Comparison of ENCODE assay signal across 9 mouse cellular contexts in genomic region chr2:165900351-165901126, GRCm38 (mm10). TPM values are rescaled to one million over a fixed set of nuclear protein-coding genes. Genes with fewer than 3 reads are reported as not detected.
DNase-seq lines count a peak whose midpoint lies in the region; ATAC-seq and TF ChIP-seq lines count a peak whose summit lies in the region.
"Had no signal": no experiment of that assay in that cellular context is flagged by ENCODE, and none has a peak within 500 bp of the region (broad histone marks: within the 10 kb centered on the region; RNA-seq: fewer than 3 reads in every experiment).

No protein-coding gene starts in this region.

- H3K4me2 ChIP-seq in kidney, postnatal 0 days (ENCODE audit: low read length): peak overlapping the region; percentile 39
- H3K4me2 ChIP-seq in hindbrain, postnatal 0 days (ENCODE audit: low read depth, low read length): no peak overlapping the region

- H3K9me3 ChIP-seq in kidney, postnatal 0 days (replicated peaks; ENCODE audit: low read length): no peaks in the 10 kb centered on the region
- H3K9me3 ChIP-seq in hindbrain, postnatal 0 days (ENCODE audit: low read length): no peaks in the 10 kb centered on the region
- H3K9me3 ChIP-seq: megakaryocyte, embryonic 14.5 days had no signal

- peak; percentile 80 for DNase-seq in kidney, postnatal 0 days (ENCODE audit: low spot score)
- no peak for DNase-seq in kidney, adult 11 months
- DNase-seq in embryo, embryonic 9.5 days (ENCODE audit: extremely low spot score): peak; percentile 75
- DNase-seq in hindbrain, postnatal 0 days (ENCODE audit: low spot score): peak; percentile 46
- peak; percentile 64 for DNase-seq in neural tube, embryonic 10.5 days (ENCODE audit: extremely low spot score, low spot score)
- DNase-seq in left cerebral cortex, adult 11 months (ENCODE audit: low spot score): no peak
- DNase-seq in right cerebral cortex, postnatal 14 days: no peak
- no peak for DNase-seq in T-cell, adult 2 months (ENCODE audit: low spot score)

- H3K9ac ChIP-seq in kidney, postnatal 0 days (ENCODE audit: low read depth, low read length): peak overlapping the region; percentile 27; the same call in 1 of the 2 replicates
- no peak overlapping the region; the same call in 1 of the 2 replicates for H3K9ac ChIP-seq in hindbrain, postnatal 0 days (replicated peaks; ENCODE audit: low read length)

- no peaks in the 10 kb centered on the region for H3K27me3 ChIP-seq in kidney, postnatal 0 days (ENCODE audit: insufficient read depth, low read length)
- H3K27me3 ChIP-seq in hindbrain, postnatal 0 days (ENCODE audit: insufficient read depth, low read length): no peaks in the 10 kb centered on the region
- H3K27me3 ChIP-seq: megakaryocyte, embryonic 14.5 days had no signal

- WGBS in kidney, postnatal 0 days: 11% methylated on average over 23 of the region's 23 CpGs
- 22% methylated on average over 23 of the region's 23 CpGs for WGBS in hindbrain, postnatal 0 days

- peak overlapping the region; percentile 94 for H3K27ac ChIP-seq in kidney, postnatal 0 days
- peak overlapping the region; percentile 75; the same call in 1 of the 2 replicates for H3K27ac ChIP-seq in hindbrain, postnatal 0 days

- H3K36me3 ChIP-seq in kidney, postnatal 0 days (ENCODE audit: insufficient read depth, low read length): no peaks in the 10 kb centered on the region
- H3K36me3 ChIP-seq in hindbrain, postnatal 0 days (ENCODE audit: insufficient read depth, low read length): no peaks in the 10 kb centered on the region

- ATAC-seq in kidney, postnatal 0 days (replicated peaks; ENCODE audit: low FRiP score, low read depth): peak; percentile 40
- ATAC-seq in hindbrain, postnatal 0 days: peak; percentile 62

- TF ChIP-seq CTCF in kidney, postnatal 0 days (IDR thresholded peaks at IDR 0.05; ENCODE audit: low read depth): peak; percentile 15; the same call in 1 of the 2 replicates
- no peak for TF ChIP-seq CTCF in hindbrain, postnatal 0 days (IDR thresholded peaks at IDR 0.05; ENCODE audit: low read depth)

- H3K4me1 ChIP-seq in kidney, postnatal 0 days (replicated peaks; ENCODE audit: insufficient read depth, low read length): peaks cover 18% of the 10 kb centered on the region
- 0 out of 2 replicates have a peak, but pooled peaks cover 8% of the 10 kb centered on the region for H3K4me1 ChIP-seq in hindbrain, postnatal 0 days (ENCODE audit: insufficient read depth, low read length)

- H3K4me3 ChIP-seq in kidney, postnatal 0 days (replicated peaks; ENCODE audit: low read depth, low read length): no peak overlapping the region
- no peak overlapping the region for H3K4me3 ChIP-seq in hindbrain, postnatal 0 days (ENCODE audit: low read length)
- H3K4me3 ChIP-seq: megakaryocyte, embryonic 14.5 days had no signal

RNA-seq across cellular contexts. Expression of gene Zmynd8, which starts 1.7 kb away (rescaled TPM):
- polyA plus RNA-seq in kidney, postnatal 0 days (2015; fragmentation: Nextera tagmentation; extraction: Ambion mirVana): 39.6 and 41.7 TPM in 2 replicates
- 46.6 and 46.8 TPM in 2 replicates for total RNA-seq in hindbrain, postnatal 0 days (2014; rRNA removed)
- 53.0 and 56.9 TPM in 2 replicates for polyA plus RNA-seq in hindbrain, postnatal 0 days (2015; fragmentation: Nextera tagmentation; extraction: Ambion mirVana)

Comparison
In these comparisons a context has a peak if more than half of its experiments do, and no peak if none do; other contexts are left out.
1. DNase-seq: peak in kidney, postnatal 0 days (single experiment), embryo, embryonic 9.5 days (single experiment), hindbrain, postnatal 0 days (single experiment) and neural tube, embryonic 10.5 days (single experiment); none in kidney, adult 11 months (single experiment), left cerebral cortex, adult 11 months (single experiment), right cerebral cortex, postnatal 14 days (single experiment) and T-cell, adult 2 months (single experiment).